Mouse (Mus musculus) limb, embryonic 15.5 days (tissue): ENCODE results near the gene Olfr519. TPM values are rescaled to one million over a fixed set of nuclear protein-coding genes. Genes with fewer than 3 reads are reported as not detected.

Experiments
- ATAC-seq: fragments of 200-750 bp; cut with Nextera tagmentation; 2 replicates; pipeline ENCODE4 v1.8.0; 2017; ENCODE audit warnings: low read depth, moderate TSS enrichment; ENCODE audit not compliant: insufficient number of reproducible peaks, low FRiP score, low TSS enrichment
- H3K27ac ChIP-seq: fragments of 300-500 bp; sonication (generic); 2 replicates; pipeline ENCODE4 v1.5.1; 2015; ENCODE audit warnings: moderate library complexity, mild to moderate bottlenecking, inconsistent platforms
- H3K27me3 ChIP-seq: fragments of 300-500 bp; sonication (generic); 2 replicates; pipeline ENCODE4 v1.6.1; 2015; ENCODE audit warnings: inconsistent platforms
- H3K36me3 ChIP-seq: fragments of 300-500 bp; sonication (generic); 2 replicates; pipeline ENCODE4 v1.6.1; 2015; ENCODE audit warnings: inconsistent platforms
- H3K4me1 ChIP-seq: fragments of 300-500 bp; sonication (generic); 2 replicates; pipeline ENCODE4 v1.6.1; 2015; ENCODE audit warnings: inconsistent platforms
- H3K4me2 ChIP-seq: fragments of 300-500 bp; sonication (generic); 2 replicates; pipeline ENCODE4 v1.6.1; 2015; ENCODE audit warnings: mild to moderate bottlenecking, inconsistent platforms
- H3K4me3 ChIP-seq: fragments of 300-500 bp; sonication (generic); 2 replicates; pipeline ENCODE4 v1.5.1; 2015; ENCODE audit warnings: mild to moderate bottlenecking, inconsistent platforms
- H3K9ac ChIP-seq: fragments of 300-500 bp; sonication (generic); 2 replicates; pipeline ENCODE4 v1.6.1; 2015; ENCODE audit warnings: inconsistent platforms
- H3K9me3 ChIP-seq: fragments of 300-500 bp; sonication (generic); 2 replicates; pipeline ENCODE4 v1.6.1; 2016; ENCODE audit warnings: inconsistent platforms
- WGBS: fragments of 180-500 bp; shearing (Covaris S2); methylation state at CpG from one replicate; pipeline ENCODE4 v1.1.7; 2015; 5-methylcytosine and 5-hydroxymethylcytosine counted together
- polyA plus RNA-seq: library from polyadenylated mRNA; unstranded; fragments of >200 nt; fragmentation: Nextera tagmentation; extraction: Ambion mirVana; gene quantifications from 2 replicates; pipeline ENCODE4 v1.2.1, GENCODE M21; 2015

The Olfr519 gene
- polyA plus RNA-seq, 1 experiment from 2014 or later = not detected

DNA sequence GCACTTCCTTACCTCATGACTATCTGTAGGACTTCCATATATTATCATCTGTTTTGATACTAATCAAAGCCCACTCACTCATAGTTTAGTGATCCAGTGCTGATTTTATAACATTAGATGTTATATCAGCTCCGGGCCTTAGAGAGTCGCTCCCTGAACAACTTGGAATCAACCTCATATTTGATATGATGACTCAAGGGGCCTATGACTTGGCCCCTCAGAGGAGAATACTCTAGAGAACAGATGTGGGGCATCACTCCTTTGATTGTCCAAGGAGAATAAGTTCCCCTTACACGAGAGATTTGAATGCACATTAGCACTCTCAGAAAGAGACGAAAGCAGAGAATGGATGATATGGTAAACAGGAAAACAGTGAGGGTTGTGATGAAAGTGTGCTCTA is 9.3 kb downstream of the Olfr519 start, which contains the start of gene Olfr518:
Gene Olfr518, minus strand, starts transcription at position 101 of the 400 bp plus-strand sequence.
- WGBS = 80% methylated on average over 4 of the region's 4 CpGs

DNA sequence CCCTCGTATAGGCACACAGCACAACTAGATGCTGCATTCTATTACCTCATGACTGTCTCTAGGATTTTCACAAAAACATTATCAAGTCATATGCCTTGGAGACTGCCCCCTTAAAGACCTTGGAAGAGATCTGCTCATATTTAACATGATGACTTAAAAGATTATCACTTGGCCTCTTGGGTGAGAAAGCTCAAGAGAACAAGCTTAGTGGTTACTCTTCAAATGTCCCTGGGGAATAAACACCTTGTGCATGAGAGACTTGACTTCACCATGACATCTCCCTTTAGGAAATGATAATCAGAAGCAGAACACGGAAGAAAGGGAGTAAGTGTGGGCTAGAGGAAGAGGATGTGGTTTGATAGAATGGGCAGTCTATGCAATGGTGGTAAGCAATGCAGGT is 21.9 kb downstream of the Olfr519 start, which contains the start of gene Olfr517:
Gene Olfr517, minus strand, starts transcription at position 101 of the 400 bp plus-strand sequence.
- Histone ChIP-seq H3K27ac (no peak within 1 kb of the TSS), H3K36me3 (no peaks in the 10 kb centered on the region), H3K4me2 (no peak within 1 kb of the TSS), H3K4me3 (no peak within 1 kb of the TSS), H3K9ac (no peak within 1 kb of the TSS), H3K27me3 (no peaks in the 10 kb centered on the region), H3K4me1 (no peaks in the 10 kb centered on the region), H3K9me3 (no peaks in the 10 kb centered on the region)
- WGBS = 70% methylated on average over 2 of the region's 2 CpGs
- no peak for ATAC-seq

More for the DNA sequence above, 9.3 kb downstream of the Olfr519 start, which contains the start of gene Olfr518:
- ATAC-seq = no peak
- H3K4me1 ChIP-seq = no peaks in the 10 kb centered on the region
- no peaks in the 10 kb centered on the region for H3K36me3 ChIP-seq
- no peak within 1 kb of the TSS for H3K4me2 ChIP-seq
- H3K4me3 ChIP-seq = no peak within 1 kb of the TSS
- no peaks in the 10 kb centered on the region for H3K9me3 ChIP-seq
- H3K9ac ChIP-seq = no peak within 1 kb of the TSS
- no peak within 1 kb of the TSS for H3K27ac ChIP-seq
- no peaks in the 10 kb centered on the region for H3K27me3 ChIP-seq

DNA sequence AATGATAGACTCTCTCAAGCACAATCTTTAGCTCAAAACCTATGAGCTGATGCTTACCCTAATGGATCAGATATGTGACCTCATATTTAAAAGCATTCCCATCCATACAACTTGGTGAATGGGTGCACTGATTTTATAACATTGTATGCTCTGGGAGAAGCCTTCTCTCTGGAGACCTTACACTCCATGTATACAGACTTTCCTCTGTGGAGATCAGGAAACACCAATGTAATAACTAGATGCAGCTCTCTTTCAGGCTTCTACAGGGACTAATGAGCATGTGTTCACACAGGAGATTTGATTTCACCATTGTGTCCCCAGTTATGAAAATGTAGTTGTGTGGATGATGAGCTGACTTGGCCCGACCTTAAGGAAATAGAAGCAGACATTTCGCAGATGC is 43.8 kb downstream of the Olfr519 start, which contains the start of gene Olfr516:
Gene Olfr516, minus strand, starts transcription at position 101 of the 400 bp plus-strand sequence.
- no peak for ATAC-seq
- H3K4me2 ChIP-seq = no peak within 1 kb of the TSS
- no peaks in the 10 kb centered on the region for H3K4me1 ChIP-seq
- no peaks in the 10 kb centered on the region for H3K9me3 ChIP-seq
- no peaks in the 10 kb centered on the region for H3K27me3 ChIP-seq
- WGBS = 84% methylated on average over 2 of the region's 2 CpGs
- H3K4me3 ChIP-seq = no peak within 1 kb of the TSS
- no peaks in the 10 kb centered on the region for H3K36me3 ChIP-seq
- H3K27ac ChIP-seq = no peak within 1 kb of the TSS
- no peak within 1 kb of the TSS for H3K9ac ChIP-seq

Other genes with a start within 250 kb of the Olfr519 start
- not detected in 2 replicates for gene Olfr509, start 242.5 kb downstream of the Olfr519 start, polyA plus RNA-seq
- gene Olfr510, start 228.0 kb downstream of the Olfr519 start, polyA plus RNA-seq = not detected in 2 replicates
- not detected in 2 replicates for gene Olfr512, start 181.1 kb downstream of the Olfr519 start, polyA plus RNA-seq
- not detected in 2 replicates for gene Olfr513, start 143.4 kb downstream of the Olfr519 start, polyA plus RNA-seq
- not detected in 2 replicates for gene Olfr514, start 68.4 kb downstream of the Olfr519 start, polyA plus RNA-seq
- not detected in 2 replicates for gene Olfr516, start 43.9 kb downstream of the Olfr519 start, polyA plus RNA-seq
- gene Olfr517, start 22.0 kb downstream of the Olfr519 start, polyA plus RNA-seq = not detected in 2 replicates
- not detected in 2 replicates for gene Olfr518, start 9.4 kb downstream of the Olfr519 start, polyA plus RNA-seq
- 1.5 and 2.0 TPM in 2 replicates for gene Nlrp10, start 35.8 kb upstream of the Olfr519 start, polyA plus RNA-seq
- 67.8 and 85.2 TPM in 2 replicates for gene Eif3f, start 40.0 kb upstream of the Olfr519 start, polyA plus RNA-seq
- gene Tub, start 55.9 kb upstream of the Olfr519 start, polyA plus RNA-seq = 2.3 and 2.5 TPM in 2 replicates
- 1.7 and 1.8 TPM in 2 replicates for gene Ric3, start 188.9 kb upstream of the Olfr519 start, polyA plus RNA-seq